Mouse (Mus musculus) hindbrain, embryonic 15.5 days (tissue): ENCODE results near the gene Gm10837. TPM values are rescaled to one million over a fixed set of nuclear protein-coding genes. Genes with fewer than 3 reads are reported as not detected.

ENCODE experiments used
- ATAC-seq: fragments of 200-750 bp; cut with Nextera tagmentation; 2 replicates; pipeline ENCODE4 v1.8.0; 2017; ENCODE audit warnings: low read depth, moderate number of reproducible peaks, moderate TSS enrichment; ENCODE audit not compliant: low FRiP score
- H3K27ac ChIP-seq: fragments of 300-500 bp; sonication (generic); replicated peaks from 2 replicates; pipeline ENCODE4 v1.5.1; 2015; ENCODE audit warnings: mild to moderate bottlenecking, inconsistent platforms
- H3K27me3 ChIP-seq: fragments of 300-500 bp; sonication (generic); 2 replicates; pipeline ENCODE4 v1.6.1; 2015; ENCODE audit warnings: control low read depth, inconsistent platforms
- H3K36me3 ChIP-seq: fragments of 300-500 bp; sonication (generic); 2 replicates; pipeline ENCODE4 v1.6.1; 2015; ENCODE audit warnings: control low read depth, inconsistent platforms
- H3K4me1 ChIP-seq: fragments of 300-500 bp; sonication (generic); replicated peaks from 2 replicates; pipeline ENCODE4 v1.6.1; 2015; ENCODE audit warnings: control low read depth, inconsistent platforms
- H3K4me2 ChIP-seq: fragments of 300-500 bp; sonication (generic); 2 replicates; pipeline ENCODE4 v1.6.1; 2015; ENCODE audit warnings: moderate library complexity, mild to moderate bottlenecking, inconsistent platforms
- H3K4me3 ChIP-seq: fragments of 300-500 bp; sonication (generic); 2 replicates; pipeline ENCODE4 v1.5.1; 2015; ENCODE audit warnings: mild to moderate bottlenecking, inconsistent platforms
- H3K9ac ChIP-seq: fragments of 300-500 bp; sonication (generic); 2 replicates; pipeline ENCODE4 v1.6.1; 2015; ENCODE audit warnings: inconsistent platforms
- H3K9me3 ChIP-seq: fragments of 300-500 bp; sonication (generic); 2 replicates; pipeline ENCODE4 v1.6.1; 2016; ENCODE audit warnings: control low read depth, inconsistent platforms
- WGBS: fragments of 180-500 bp; shearing (Covaris S2); methylation state at CpG from one replicate; pipeline ENCODE4 v1.1.7; 2015; 5-methylcytosine and 5-hydroxymethylcytosine counted together
- polyA plus RNA-seq: library from polyadenylated mRNA; unstranded; fragments of >200 nt; fragmentation: Nextera tagmentation; extraction: Ambion mirVana; gene quantifications from 2 replicates; pipeline ENCODE4 v1.2.1, GENCODE M21; 2015

Gene Gm10837
- polyA plus RNA-seq, 1 experiment from 2014 or later, result 0.64 TPM

- ATAC-seq, result peak; percentile 12; the same call in 1 of the 2 replicates
- H3K27ac ChIP-seq, result peak overlapping the region; percentile 97
- under 1% methylated on average over 64 of the region's 65 CpGs for WGBS
- peak overlapping the region; percentile 59 for H3K9ac ChIP-seq
- H3K9me3 ChIP-seq, result no peaks in the 10 kb centered on the region
- H3K27me3 ChIP-seq, result peaks cover 34% of the 10 kb centered on the region
- peak overlapping the region; percentile 55 for H3K4me3 ChIP-seq
- peak overlapping the region; percentile 55 for H3K4me2 ChIP-seq
- peaks cover 15% of the 10 kb centered on the region for H3K4me1 ChIP-seq
- H3K36me3 ChIP-seq, result no peaks in the 10 kb centered on the region
Observed at GRCm38 (mm10) chr14:122475557-122476040, 14.8 kb upstream of the Gm10837 start.

DNA sequence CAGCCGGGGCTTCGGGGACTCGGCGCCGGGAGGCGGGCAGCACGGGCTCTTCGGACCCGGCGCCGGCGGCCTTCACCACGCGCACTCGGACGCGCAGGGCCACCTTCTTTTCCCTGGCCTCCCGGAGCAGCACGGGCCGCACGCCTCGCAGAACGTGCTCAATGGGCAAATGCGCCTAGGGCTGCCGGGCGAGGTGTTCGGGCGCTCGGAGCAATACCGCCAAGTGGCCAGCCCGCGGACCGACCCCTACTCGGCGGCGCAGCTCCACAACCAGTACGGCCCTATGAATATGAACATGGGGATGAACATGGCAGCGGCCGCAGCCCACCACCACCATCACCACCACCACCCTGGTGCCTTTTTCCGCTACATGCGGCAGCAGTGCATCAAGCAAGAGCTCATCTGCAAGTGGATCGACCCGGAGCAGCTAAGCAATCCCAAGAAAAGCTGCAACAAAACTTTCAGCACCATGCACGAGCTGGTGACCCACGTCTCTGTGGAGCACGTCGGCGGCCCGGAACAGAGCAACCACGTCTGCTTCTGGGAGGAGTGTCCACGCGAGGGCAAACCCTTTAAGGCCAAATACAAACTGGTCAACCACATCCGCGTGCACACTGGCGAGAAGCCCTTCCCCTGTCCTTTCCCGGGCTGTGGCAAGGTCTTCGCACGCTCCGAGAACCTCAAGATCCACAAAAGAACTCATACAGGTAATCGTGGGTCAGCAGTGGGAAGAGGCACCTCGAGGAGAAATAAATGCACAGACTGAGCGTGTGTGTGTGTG lies 14.2 kb upstream of the Gm10837 start:
- H3K27me3 ChIP-seq, result peaks cover 30% of the 10 kb centered on the region
- WGBS, result under 1% methylated on average over 61 of the region's 62 CpGs
- peak overlapping the region; percentile 55 for H3K4me3 ChIP-seq
- peak overlapping the region; percentile 97 for H3K27ac ChIP-seq
- H3K9ac ChIP-seq, result peak overlapping the region; percentile 59
- H3K4me1 ChIP-seq, result peaks cover 15% of the 10 kb centered on the region
- H3K4me2 ChIP-seq, result peak overlapping the region; percentile 55
- no peaks in the 10 kb centered on the region for H3K9me3 ChIP-seq
- no peak for ATAC-seq
- no peaks in the 10 kb centered on the region for H3K36me3 ChIP-seq

- ATAC-seq, result no peak
- H3K27me3 ChIP-seq, result peaks cover 28% of the 10 kb centered on the region
- under 1% methylated on average over 18 of the region's 18 CpGs for WGBS
- H3K9me3 ChIP-seq, result no peaks in the 10 kb centered on the region
- H3K36me3 ChIP-seq, result no peaks in the 10 kb centered on the region
- peak overlapping the region; percentile 59 for H3K9ac ChIP-seq
- peaks cover 15% of the 10 kb centered on the region for H3K4me1 ChIP-seq
- H3K4me2 ChIP-seq, result peak overlapping the region; percentile 55
- H3K27ac ChIP-seq, result peak overlapping the region; percentile 97
- peak overlapping the region; percentile 55 for H3K4me3 ChIP-seq
Observed at GRCm38 (mm10) chr14:122476822-122477215, 13.6 kb upstream of the Gm10837 start.

- Histone ChIP-seq H3K9ac (peak overlapping the region; percentile 59), H3K4me1 (peaks cover 15% of the 10 kb centered on the region), H3K27me3 (peaks cover 28% of the 10 kb centered on the region), H3K9me3 (no peaks in the 10 kb centered on the region), H3K27ac (peak overlapping the region; percentile 97), H3K4me3 (peak overlapping the region; percentile 55), H3K4me2 (peak overlapping the region; percentile 55), H3K36me3 (no peaks in the 10 kb centered on the region)
- no peak for ATAC-seq
- 1% methylated on average over 20 of the region's 20 CpGs for WGBS
Observed at GRCm38 (mm10) chr14:122477261-122477671, 13.1 kb upstream of the Gm10837 start.

GRCm38 (mm10) chr14:122477971-122478573 lies 12.3 kb upstream of the Gm10837 start:
- Histone ChIP-seq H3K27ac (peak overlapping the region; percentile 97), H3K27me3 (peaks cover 24% of the 10 kb centered on the region), H3K9me3 (no peaks in the 10 kb centered on the region), H3K4me3 (peak overlapping the region; percentile 55), H3K4me1 (peaks cover 15% of the 10 kb centered on the region), H3K9ac (peak overlapping the region; percentile 59), H3K4me2 (peak overlapping the region; percentile 55), H3K36me3 (no peaks in the 10 kb centered on the region)
- no peak for ATAC-seq
- WGBS, result 3% methylated on average over 9 of the region's 9 CpGs

- no peak for ATAC-seq
- peak overlapping the region; percentile 55 for H3K4me3 ChIP-seq
- peaks cover 15% of the 10 kb centered on the region for H3K4me1 ChIP-seq
- WGBS, result under 1% methylated on average over 22 of the region's 22 CpGs
- H3K27me3 ChIP-seq, result peaks cover 24% of the 10 kb centered on the region
- peak overlapping the region; percentile 55 for H3K4me2 ChIP-seq
- no peaks in the 10 kb centered on the region for H3K9me3 ChIP-seq
- peak overlapping the region; percentile 97 for H3K27ac ChIP-seq
- H3K36me3 ChIP-seq, result no peaks in the 10 kb centered on the region
- H3K9ac ChIP-seq, result peak overlapping the region; percentile 59
Observed at GRCm38 (mm10) chr14:122478574-122479011, 11.8 kb upstream of the Gm10837 start.

- Histone ChIP-seq H3K4me1 (peaks cover 14% of the 10 kb centered on the region), H3K9ac (no peak overlapping the region), H3K9me3 (no peaks in the 10 kb centered on the region), H3K27me3 (peaks cover 33% of the 10 kb centered on the region), H3K27ac (no peak overlapping the region), H3K4me2 (peak overlapping the region; percentile 48), H3K36me3 (no peaks in the 10 kb centered on the region), H3K4me3 (peak overlapping the region; percentile 55)
- ATAC-seq, result no peak
- WGBS, result 13% methylated on average over 17 of the region's 17 CpGs
Observed at GRCm38 (mm10) chr14:122479461-122480109, 10.8 kb upstream of the Gm10837 start.

DNA sequence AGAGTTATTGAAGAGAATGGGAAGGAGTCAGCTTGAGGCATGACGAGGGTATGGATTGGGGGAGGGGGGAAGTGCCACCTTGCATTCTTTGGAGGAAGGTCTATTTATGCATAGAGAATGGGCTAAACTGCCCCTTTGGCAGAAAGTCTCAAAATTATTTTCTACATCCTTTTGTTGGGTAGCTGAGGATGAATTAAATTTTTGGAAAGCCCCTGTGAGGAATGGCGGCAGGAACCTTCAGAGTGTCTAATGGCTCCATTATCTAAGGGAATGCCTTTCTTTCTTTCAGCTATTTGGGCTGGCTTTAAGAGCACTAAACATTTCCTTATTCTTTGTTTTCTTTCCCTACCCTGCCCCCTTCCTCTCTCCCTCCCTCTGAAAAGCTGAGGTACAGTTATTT lies 10.0 kb upstream of the Gm10837 start:
- Histone ChIP-seq H3K4me2 (peak overlapping the region; percentile 48), H3K4me1 (peaks cover 7% of the 10 kb centered on the region), H3K36me3 (no peaks in the 10 kb centered on the region), H3K9me3 (no peaks in the 10 kb centered on the region), H3K27ac (peak overlapping the region; percentile 75), H3K27me3 (peaks cover 37% of the 10 kb centered on the region), H3K4me3 (peak overlapping the region; percentile 55), H3K9ac (peak overlapping the region; percentile 53; the same call in 1 of the 2 replicates)
- WGBS, result 10% methylated on average over 2 of the region's 2 CpGs
- ATAC-seq, result no peak

- no peak for ATAC-seq
Observed at GRCm38 (mm10) chr14:122481181-122481580, 9.2 kb upstream of the Gm10837 start.

GRCm38 (mm10) chr14:122482081-122483023 lies 8.0 kb upstream of the Gm10837 start:
- H3K9me3 ChIP-seq, result no peaks in the 10 kb centered on the region
- H3K4me1 ChIP-seq, result no peaks in the 10 kb centered on the region
- H3K4me3 ChIP-seq, result peak overlapping the region; percentile 55
- peaks cover 45% of the 10 kb centered on the region for H3K27me3 ChIP-seq
- WGBS, result 4% methylated on average over 38 of the region's 38 CpGs
- peak overlapping the region; percentile 48 for H3K4me2 ChIP-seq
- no peaks in the 10 kb centered on the region for H3K36me3 ChIP-seq
- H3K9ac ChIP-seq, result peak overlapping the region; percentile 53
- ATAC-seq, result peak; percentile 39
- H3K27ac ChIP-seq, result peak overlapping the region; percentile 75

More at GRCm38 (mm10) chr14:122481181-122481580, 9.2 kb upstream of the Gm10837 start:
- H3K36me3 ChIP-seq, result no peaks in the 10 kb centered on the region
- peak overlapping the region; percentile 48 for H3K4me2 ChIP-seq
- H3K4me3 ChIP-seq, result peak overlapping the region; percentile 55
- peak overlapping the region; percentile 53 for H3K9ac ChIP-seq
- peak overlapping the region; percentile 75 for H3K27ac ChIP-seq
- no peaks in the 10 kb centered on the region for H3K4me1 ChIP-seq
- peaks cover 37% of the 10 kb centered on the region for H3K27me3 ChIP-seq
- no peaks in the 10 kb centered on the region for H3K9me3 ChIP-seq
- WGBS, result 12% methylated on average over 15 of the region's 15 CpGs

GRCm38 (mm10) chr14:122483024-122483385 lies 7.4 kb upstream of the Gm10837 start:
- H3K4me1 ChIP-seq, result no peaks in the 10 kb centered on the region
- 7% methylated on average over 5 of the region's 5 CpGs for WGBS
- H3K27me3 ChIP-seq, result peaks cover 48% of the 10 kb centered on the region
- H3K9ac ChIP-seq, result peak overlapping the region; percentile 53
- no peaks in the 10 kb centered on the region for H3K36me3 ChIP-seq
- ATAC-seq, result no peak
- peak overlapping the region; percentile 75 for H3K27ac ChIP-seq
- H3K9me3 ChIP-seq, result no peaks in the 10 kb centered on the region
- H3K4me2 ChIP-seq, result peak overlapping the region; percentile 48
- peak overlapping the region; percentile 55 for H3K4me3 ChIP-seq
